In genomic region chr10:77434076-77434456, GRCm38 (mm10) we compare ENCODE assay signal across 8 mouse cellular contexts. TPM values are rescaled to one million over a fixed set of nuclear protein-coding genes. Genes with fewer than 3 reads are reported as not detected.
DNase-seq lines count a peak whose midpoint lies in the region; ATAC-seq lines count a peak whose summit lies in the region.
"Had no signal": no experiment of that assay in that cellular context is flagged by ENCODE, and none has a peak within 500 bp of the region (broad histone marks: within the 10 kb centered on the region; RNA-seq: fewer than 3 reads in every experiment).

No protein-coding gene starts in this region.

- no peaks in the 10 kb centered on the region; the same call in 1 of the 2 replicates for H3K9me3 ChIP-seq in heart, embryonic 16.5 days (replicated peaks; ENCODE audit: control insufficient read depth, low read length)
- no peaks in the 10 kb centered on the region for H3K9me3 ChIP-seq in neural tube, embryonic 12.5 days
- no peaks in the 10 kb centered on the region for H3K9me3 ChIP-seq in intestine, embryonic 16.5 days (ENCODE audit: control insufficient read depth, low read length)

- H3K27ac ChIP-seq in heart, embryonic 16.5 days (ENCODE audit: low read length) = peak overlapping the region; percentile 61
- H3K27ac ChIP-seq in neural tube, embryonic 12.5 days = no peak overlapping the region
- no peak overlapping the region for H3K27ac ChIP-seq in intestine, embryonic 16.5 days (ENCODE audit: low read length)

- 34% methylated on average over 4 of the region's 4 CpGs for WGBS in heart, embryonic 16.5 days
- WGBS in neural tube, embryonic 12.5 days = 29% methylated on average over 4 of the region's 4 CpGs
- 37% methylated on average over 4 of the region's 4 CpGs for WGBS in intestine, embryonic 16.5 days

- no peaks in the 10 kb centered on the region for H3K36me3 ChIP-seq in heart, embryonic 16.5 days (ENCODE audit: control insufficient read depth, insufficient read depth)
- H3K36me3 ChIP-seq in neural tube, embryonic 12.5 days = no peaks in the 10 kb centered on the region
- no peaks in the 10 kb centered on the region for H3K36me3 ChIP-seq in intestine, embryonic 16.5 days (ENCODE audit: control insufficient read depth, insufficient read depth, low read length)

- H3K4me2 ChIP-seq in heart, embryonic 16.5 days (ENCODE audit: low read depth, low read length) = peak overlapping the region; percentile 19
- H3K4me2 ChIP-seq in neural tube, embryonic 12.5 days (replicated peaks) = peak overlapping the region; percentile 30; the same call in 1 of the 2 replicates
- no peak overlapping the region for H3K4me2 ChIP-seq in intestine, embryonic 16.5 days (ENCODE audit: low read depth, low read length)

- H3K4me1 ChIP-seq in heart, embryonic 16.5 days (ENCODE audit: control insufficient read depth, insufficient read depth, low read length) = peaks cover 17% of the 10 kb centered on the region
- H3K4me1 ChIP-seq in neural tube, embryonic 12.5 days = peaks cover 3% of the 10 kb centered on the region; the same call in 1 of the 2 replicates
- peaks cover 12% of the 10 kb centered on the region for H3K4me1 ChIP-seq in intestine, embryonic 16.5 days (ENCODE audit: control insufficient read depth, insufficient read depth, low read length)

- no peak overlapping the region for H3K9ac ChIP-seq in heart, embryonic 16.5 days (ENCODE audit: low read length)
- no peak overlapping the region for H3K9ac ChIP-seq in neural tube, embryonic 12.5 days
- H3K9ac ChIP-seq in intestine, embryonic 16.5 days (ENCODE audit: low read depth, low read length) = 0 out of 2 replicates have a peak overlapping the region, but pooled peaks have one; percentile 15

- no peak for DNase-seq in heart, postnatal 4 days
- no peak for DNase-seq in neural tube, embryonic 10.5 days (ENCODE audit: extremely low spot score, low spot score)
- no peak for DNase-seq in thymus, postnatal 14 days
- DNase-seq in layer of hippocampus, adult 11-12 months (ENCODE audit: low spot score) = no peak
- DNase-seq: thymus, postnatal 25 days had no signal

- no peaks in the 10 kb centered on the region for H3K27me3 ChIP-seq in heart, embryonic 16.5 days (ENCODE audit: control insufficient read depth, insufficient read depth, low read length)
- H3K27me3 ChIP-seq in neural tube, embryonic 12.5 days (replicated peaks) = no peaks in the 10 kb centered on the region
- H3K27me3 ChIP-seq in intestine, embryonic 16.5 days (replicated peaks; ENCODE audit: control insufficient read depth, insufficient read depth, low read length) = no peaks in the 10 kb centered on the region

- no peak; the same call in 1 of the 2 replicates for ATAC-seq in heart, embryonic 16.5 days (replicated peaks; ENCODE audit: extremely low read depth, insufficient read depth, low FRiP score)
- no peak for ATAC-seq in neural tube, embryonic 12.5 days (ENCODE audit: low FRiP score, low read depth)
- ATAC-seq in intestine, embryonic 16.5 days = no peak

- no peak overlapping the region for H3K4me3 ChIP-seq in heart, embryonic 16.5 days (ENCODE audit: low read length)
- H3K4me3 ChIP-seq in neural tube, embryonic 12.5 days = no peak overlapping the region
- no peak overlapping the region for H3K4me3 ChIP-seq in intestine, embryonic 16.5 days (ENCODE audit: low read length)

RNA-seq across cellular contexts. Expression of gene Adarb1, which starts 16.0 kb away (rescaled TPM):
- 11.7 and 15.3 TPM in 2 replicates for polyA plus RNA-seq in heart, embryonic 16.5 days (2015; fragmentation: Nextera tagmentation; extraction: Ambion mirVana)
- total RNA-seq in heart, postnatal 4 days (2021) = 10 to 100 TPM; 20.9 to 23.3 TPM
- 9.0 and 9.2 TPM in 2 replicates for polyA plus RNA-seq in neural tube, embryonic 12.5 days (2016; fragmentation: Nextera tagmentation; extraction: Ambion mirVana)
- 2.7 and 3.0 TPM in 2 replicates for polyA plus RNA-seq in intestine, embryonic 16.5 days (2015; fragmentation: Nextera tagmentation; extraction: Ambion mirVana)
